Comparison of ENCODE assay signal across 25 mouse cellular contexts in the genomic region with DNA sequence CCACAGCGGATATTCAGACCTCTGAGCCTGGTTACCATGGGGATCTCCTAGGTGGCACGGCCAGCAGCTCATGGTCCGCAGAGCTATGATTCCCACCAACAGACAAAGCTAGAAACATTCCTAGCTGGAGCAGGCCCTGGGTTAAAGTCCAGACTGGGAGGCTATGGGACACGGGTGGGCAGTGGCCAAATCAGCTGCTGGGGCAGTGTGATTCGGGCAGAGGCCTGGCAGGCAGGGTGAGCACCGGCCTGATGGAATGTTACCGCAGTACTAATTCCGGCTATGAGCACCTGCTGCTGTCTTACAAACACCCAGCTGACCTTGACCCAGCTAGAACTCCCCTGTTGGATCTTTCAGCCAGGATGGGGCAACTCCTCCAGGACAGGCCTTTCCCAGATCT. TPM values are rescaled to one million over a fixed set of nuclear protein-coding genes. Genes with fewer than 3 reads are reported as not detected.
DNase-seq lines count a peak whose midpoint lies in the region; ATAC-seq lines count a peak whose summit lies in the region.
"Had no signal": no experiment of that assay in that cellular context is flagged by ENCODE, and none has a peak within 500 bp of the region (broad histone marks: within the 10 kb centered on the region; RNA-seq: fewer than 3 reads in every experiment).

No protein-coding gene starts in this region.

- 89% methylated on average over 8 of the region's 8 CpGs for WGBS in intestine, embryonic 15.5 days
- WGBS in intestine, embryonic 16.5 days = 84% methylated on average over 8 of the region's 8 CpGs

- peaks cover 4% of the 10 kb centered on the region; the same call in 1 of the 2 replicates for H3K36me3 ChIP-seq in intestine, embryonic 15.5 days
- peaks cover 6% of the 10 kb centered on the region; the same call in 1 of the 2 replicates for H3K36me3 ChIP-seq in intestine, embryonic 16.5 days (ENCODE audit: control insufficient read depth, insufficient read depth, low read length)
- H3K36me3 ChIP-seq: forebrain, embryonic 10.5 days; hindbrain, embryonic 15.5 days; limb, embryonic 12.5 days; midbrain, embryonic 15.5 days had no signal

- DNase-seq in heart, adult 11 months = peak; percentile 97
- DNase-seq in heart, adult 8-10 months (ENCODE audit: low spot score) = no peak
- peak; percentile 56 for DNase-seq in gastrocnemius, postnatal 14 days
- peak; percentile 50 for DNase-seq in kidney, postnatal 14 days
- no peak for DNase-seq in cerebellum, postnatal 10 days
- DNase-seq in left cerebral cortex, adult 18-20 months (ENCODE audit: low spot score in 2 of 2) = no peak
- DNase-seq: adrenal gland, postnatal 25 days; cerebellum, adult 8-10 months; liver, postnatal 0 days; right cerebral cortex, adult 18-20 months; right cerebral cortex, postnatal 4 days; thymus, adult 2 months; thymus, postnatal 4 days had no signal

- no peaks in the 10 kb centered on the region for H3K4me1 ChIP-seq in intestine, embryonic 15.5 days (replicated peaks)
- peaks cover 3% of the 10 kb centered on the region; the same call in 1 of the 2 replicates for H3K4me1 ChIP-seq in intestine, embryonic 16.5 days (ENCODE audit: control insufficient read depth, insufficient read depth, low read length)
- H3K4me1 ChIP-seq: forebrain, embryonic 10.5 days; hindbrain, embryonic 15.5 days; limb, embryonic 12.5 days; midbrain, embryonic 15.5 days; stomach, embryonic 15.5 days had no signal

- no peak overlapping the region for H3K27ac ChIP-seq in intestine, embryonic 15.5 days
- H3K27ac ChIP-seq in intestine, embryonic 16.5 days (ENCODE audit: low read length) = no peak overlapping the region
- H3K27ac ChIP-seq: forebrain, embryonic 10.5 days; hindbrain, embryonic 15.5 days; limb, embryonic 12.5 days; macrophage; midbrain, embryonic 15.5 days; stomach, embryonic 15.5 days had no signal

- no peaks in the 10 kb centered on the region for H3K27me3 ChIP-seq in intestine, embryonic 15.5 days (replicated peaks)
- H3K27me3 ChIP-seq in intestine, embryonic 16.5 days (replicated peaks; ENCODE audit: control insufficient read depth, insufficient read depth, low read length) = no peaks in the 10 kb centered on the region
- H3K27me3 ChIP-seq: hindbrain, embryonic 15.5 days; limb, embryonic 12.5 days; midbrain, embryonic 15.5 days; stomach, embryonic 15.5 days had no signal

- intact Hi-C loops in gastrocnemius, postnatal 14 days (cut with DNase I; ENCODE audit: low total_unique reads) = no loop called here

- H3K4me3 ChIP-seq in intestine, embryonic 15.5 days (replicated peaks) = no peak overlapping the region
- no peak overlapping the region for H3K4me3 ChIP-seq in intestine, embryonic 16.5 days (ENCODE audit: low read length)
- H3K4me3 ChIP-seq: forebrain, embryonic 10.5 days; hindbrain, embryonic 15.5 days; limb, embryonic 12.5 days; midbrain, embryonic 15.5 days; stomach, embryonic 15.5 days had no signal

- ATAC-seq in intestine, embryonic 15.5 days = peak; percentile 20; the same call in 1 of the 2 replicates
- no peak for ATAC-seq in intestine, embryonic 16.5 days
- ATAC-seq: forebrain, embryonic 16.5 days; liver, postnatal 0 days; lung, postnatal 0 days; midbrain, embryonic 15.5 days had no signal

- H3K9ac ChIP-seq in intestine, embryonic 15.5 days = no peak overlapping the region
- H3K9ac ChIP-seq in intestine, embryonic 16.5 days (ENCODE audit: low read depth, low read length) = no peak overlapping the region
- H3K9ac ChIP-seq: hindbrain, embryonic 15.5 days; limb, embryonic 12.5 days; liver, postnatal 0 days; midbrain, embryonic 15.5 days; stomach, embryonic 15.5 days had no signal

- H3K4me2 ChIP-seq in intestine, embryonic 15.5 days (replicated peaks) = no peak overlapping the region
- H3K4me2 ChIP-seq in intestine, embryonic 16.5 days (ENCODE audit: low read depth, low read length) = no peak overlapping the region
- H3K4me2 ChIP-seq: hindbrain, embryonic 15.5 days; limb, embryonic 12.5 days; liver, embryonic 11.5 days; midbrain, embryonic 15.5 days; stomach, embryonic 15.5 days had no signal

- H3K9me3 ChIP-seq in intestine, embryonic 15.5 days = 0 out of 2 replicates have a peak, but pooled peaks cover 6% of the 10 kb centered on the region
- peaks cover 12% of the 10 kb centered on the region for H3K9me3 ChIP-seq in intestine, embryonic 16.5 days (ENCODE audit: control insufficient read depth, low read length)
- H3K9me3 ChIP-seq: hindbrain, embryonic 15.5 days had no signal

RNA-seq across cellular contexts. Expression of a gene that starts 13.8 kb away (rescaled TPM):
- 10 to 100 TPM; 31.3 to 46.4 (median 39.0) TPM for total RNA-seq in heart, adult 8-10 months (2022)
- 16.0 and 16.8 TPM in 2 replicates for polyA plus RNA-seq in intestine, embryonic 15.5 days (2015; fragmentation: Nextera tagmentation; extraction: Ambion mirVana)
- polyA plus RNA-seq in intestine, embryonic 16.5 days (2015; fragmentation: Nextera tagmentation; extraction: Ambion mirVana) = 13.6 and 15.0 TPM in 2 replicates
- total RNA-seq in gastrocnemius, postnatal 14 days (2021) = 10 to 100 TPM; 35.9 to 47.2 TPM
- 10 to 100 TPM; 41.5 to 43.6 TPM for total RNA-seq in left cerebral cortex, adult 18-20 months (2021)

RNA-seq across cellular contexts. Expression of a gene that starts 23.1 kb away (rescaled TPM):
- 100 to 1,000 TPM; 142 to 162 (median 148) TPM for total RNA-seq in heart, adult 8-10 months (2022)
- polyA plus RNA-seq in intestine, embryonic 15.5 days (2015; fragmentation: Nextera tagmentation; extraction: Ambion mirVana) = 18.3 and 19.0 TPM in 2 replicates
- 22.9 and 23.3 TPM in 2 replicates for polyA plus RNA-seq in intestine, embryonic 16.5 days (2015; fragmentation: Nextera tagmentation; extraction: Ambion mirVana)
- total RNA-seq in gastrocnemius, postnatal 14 days (2021) = 100 to 1,000 TPM; 212 to 226 TPM
- total RNA-seq in left cerebral cortex, adult 18-20 months (2021) = under 1 TPM; 0.49 to 0.77 TPM
- total RNA-seq: hematopoietic stem cell, adult 5-6 weeks had no signal
- polyA plus RNA-seq: macrophage had no signal

RNA-seq across cellular contexts. Expression of a gene that starts 40.1 kb away (rescaled TPM):
- total RNA-seq in heart, adult 8-10 months (2022) = 10 to 100 TPM; 34.6 to 47.6 (median 41.4) TPM
- polyA plus RNA-seq in intestine, embryonic 15.5 days (2015; fragmentation: Nextera tagmentation; extraction: Ambion mirVana) = 128 and 129 TPM in 2 replicates
- 101 and 106 TPM in 2 replicates for polyA plus RNA-seq in intestine, embryonic 16.5 days (2015; fragmentation: Nextera tagmentation; extraction: Ambion mirVana)
- 10 to 100 TPM; 23.0 to 30.3 TPM for total RNA-seq in gastrocnemius, postnatal 14 days (2021)
- total RNA-seq in left cerebral cortex, adult 18-20 months (2021) = 10 to 100 TPM; 84.7 to 86.8 TPM

Comparison
In these comparisons a context has a peak if more than half of its experiments do, and no peak if none do; other contexts are left out.
1. DNase-seq: peak in heart, adult 11 months (single experiment), gastrocnemius, postnatal 14 days (single experiment) and kidney, postnatal 14 days (single experiment); none in heart, adult 8-10 months (single experiment), cerebellum, postnatal 10 days (0 of 2) and left cerebral cortex, adult 18-20 months (0 of 2).
2. RNA of a gene that starts 23.1 kb away (total RNA-seq): 212 to 226 TPM in gastrocnemius, postnatal 14 days and 142 to 162 TPM in heart, adult 8-10 months; 0.49 to 0.77 TPM in left cerebral cortex, adult 18-20 months; every median in the first group is over 10 times any median in the second.